Mouse (Mus musculus) frontal cortex, adult 2 months (tissue): ENCODE measurements around the gene Atp5s. TPM values are rescaled to one million over a fixed set of nuclear protein-coding genes. Genes with fewer than 3 reads are reported as not detected.
A peak's percentile ranks its signal among the peaks of the same experiment; 100 is the strongest.

Experiments
- DNase-seq, 2 experiments: peaks; one replicate each; pipeline ENCODE4 v3.0.0; 2022; ENCODE audit warnings: low spot score in 1 of 2; ENCODE audit errors: extremely low spot score in 1 of 2
- polyA plus RNA-seq: library from polyadenylated mRNA; depleted of rRNA; stranded (reverse); fragments of >200 nt; gene quantifications from 2 replicates; pipeline ENCODE4 v1.2.3, GENCODE M21; 2012; rRNA removed

Atp5s gene
- polyA plus RNA-seq, 1 experiment = 33.7 TPM

DNA sequence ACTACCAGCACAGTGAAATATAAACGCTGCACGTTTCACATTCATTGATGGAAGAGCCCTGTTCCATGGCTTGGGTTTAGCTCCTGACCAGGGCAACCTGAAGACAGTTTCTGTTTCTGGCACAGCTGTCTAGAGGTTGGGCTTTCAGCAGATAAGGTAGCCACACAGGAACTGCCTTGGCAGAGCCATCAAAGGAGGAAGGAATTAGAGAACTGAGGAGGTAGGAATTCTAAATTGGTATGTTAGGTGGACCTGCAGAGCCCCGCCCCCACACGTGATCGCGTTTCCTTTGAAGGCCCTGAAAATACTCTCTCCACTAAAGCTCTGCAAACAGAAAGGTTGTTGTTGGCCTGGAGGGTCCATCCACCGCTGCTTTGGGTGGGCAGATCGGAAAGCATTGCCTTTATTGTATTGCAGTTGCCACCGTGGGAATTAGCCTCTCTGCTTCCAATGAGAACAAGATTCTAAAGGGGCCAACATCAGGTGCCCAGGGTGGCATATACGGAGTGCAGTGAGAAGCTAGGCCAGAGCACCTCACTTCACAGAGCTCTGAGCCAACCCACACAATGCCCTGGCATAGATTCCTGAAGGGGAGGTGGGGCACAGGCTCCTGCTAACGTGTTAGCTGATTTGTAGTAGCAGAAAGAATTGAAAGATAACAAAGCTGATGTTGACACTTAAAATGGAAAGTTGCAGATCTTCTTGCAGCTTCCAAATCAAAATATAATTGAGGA, 52.0 kb downstream of the Atp5s start:
- DNase-seq = no peak

- no peak for DNase-seq
These were observed 52.6 kb downstream of the Atp5s start for GRCm38 (mm10) chr12:69777341-69777730.

- no peak for DNase-seq
These were observed 53.2 kb downstream of the Atp5s start for GRCm38 (mm10) chr12:69777957-69778356.

DNA sequence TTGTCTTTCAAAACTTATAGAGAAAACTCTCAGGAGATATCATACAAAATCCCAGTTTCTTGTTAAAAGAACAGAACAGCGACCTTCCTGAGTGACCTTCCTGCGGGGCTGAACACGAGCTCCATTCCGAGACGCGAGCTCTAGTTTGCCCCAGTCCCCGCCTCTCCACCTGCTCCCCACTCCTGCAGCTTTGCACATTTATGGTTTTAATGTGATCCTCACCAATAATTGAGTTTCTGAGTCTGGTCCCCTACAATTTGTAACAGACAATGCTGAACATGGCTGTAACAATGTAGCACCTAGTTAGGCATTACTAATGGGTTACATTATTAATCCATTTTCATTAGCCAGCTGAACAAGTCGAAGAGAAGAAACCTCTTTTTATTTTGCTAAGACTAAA, 56.7 kb downstream of the Atp5s start:
- no peak for DNase-seq

DNA sequence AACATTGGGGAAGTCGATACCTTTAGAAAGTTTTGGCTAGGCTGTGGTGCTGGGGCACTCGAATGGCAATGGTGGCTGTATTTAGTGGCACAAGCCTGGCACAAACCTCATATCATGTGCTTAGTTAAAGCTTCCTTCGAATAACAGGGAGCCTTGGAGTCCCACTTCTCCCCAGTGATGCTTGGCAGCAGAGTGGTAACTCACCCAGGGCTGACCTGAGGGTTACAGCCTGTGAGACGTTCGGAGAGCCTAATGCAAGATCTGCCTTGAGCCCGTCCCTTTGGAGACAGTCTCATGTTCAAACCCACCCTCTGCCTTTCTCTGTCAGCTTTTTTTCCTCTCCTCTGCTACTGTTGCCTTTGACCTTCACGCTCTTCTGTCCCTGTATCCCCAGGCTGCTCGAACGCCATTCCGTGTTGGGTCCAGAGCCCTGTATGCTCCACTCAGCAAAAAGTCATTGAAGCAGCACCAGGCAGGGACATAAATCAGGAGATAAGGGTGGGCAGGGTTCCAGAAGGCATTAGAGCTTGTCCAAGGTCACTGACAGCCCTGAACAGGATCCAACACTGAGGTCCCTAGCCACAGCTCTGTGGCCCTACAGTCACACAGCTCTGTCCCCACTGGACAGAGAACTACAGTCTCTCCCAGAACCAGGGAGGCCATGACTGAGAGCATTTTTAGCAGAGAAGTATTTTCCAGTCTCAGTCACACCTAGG, 57.3 kb downstream of the Atp5s start:
- DNase-seq = no peak

DNA sequence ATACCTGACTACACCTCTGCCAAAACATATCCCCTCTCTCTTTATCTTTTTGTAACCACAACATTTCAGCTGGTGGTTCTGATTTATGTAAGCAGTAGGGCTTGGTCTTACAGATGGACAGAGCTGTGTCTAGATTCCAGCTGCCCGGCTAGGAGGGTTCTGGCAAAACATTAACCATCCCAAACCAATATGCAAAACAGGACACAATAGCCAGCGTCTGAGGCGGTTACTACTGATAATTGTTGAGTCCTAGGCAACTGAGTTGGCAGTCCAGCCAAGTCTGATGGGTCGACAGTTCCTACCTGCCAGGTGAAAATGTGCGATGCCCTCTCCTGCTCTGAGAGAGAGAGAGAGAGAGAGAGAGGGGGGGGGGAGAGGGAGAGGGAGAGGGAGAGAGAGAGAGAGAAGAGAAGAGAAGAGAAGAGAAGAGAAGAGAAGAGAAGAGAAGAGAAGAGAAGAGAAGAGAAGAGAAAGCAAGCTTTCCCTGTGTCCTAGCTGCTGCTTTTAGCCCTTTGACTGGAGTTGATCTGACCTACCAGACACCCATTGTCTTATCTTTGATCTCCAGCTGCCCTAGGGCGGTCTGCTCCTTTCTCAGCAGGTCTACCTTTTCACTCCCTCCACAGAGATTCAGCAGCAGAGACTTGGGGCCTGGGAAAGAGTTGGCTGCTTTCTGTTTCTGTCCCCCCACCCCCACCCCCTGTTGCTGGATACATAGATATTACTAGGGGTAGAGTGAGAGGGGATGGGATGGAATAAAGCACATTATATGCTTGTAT, 58.7 kb downstream of the Atp5s start:
- no peak for DNase-seq

DNA sequence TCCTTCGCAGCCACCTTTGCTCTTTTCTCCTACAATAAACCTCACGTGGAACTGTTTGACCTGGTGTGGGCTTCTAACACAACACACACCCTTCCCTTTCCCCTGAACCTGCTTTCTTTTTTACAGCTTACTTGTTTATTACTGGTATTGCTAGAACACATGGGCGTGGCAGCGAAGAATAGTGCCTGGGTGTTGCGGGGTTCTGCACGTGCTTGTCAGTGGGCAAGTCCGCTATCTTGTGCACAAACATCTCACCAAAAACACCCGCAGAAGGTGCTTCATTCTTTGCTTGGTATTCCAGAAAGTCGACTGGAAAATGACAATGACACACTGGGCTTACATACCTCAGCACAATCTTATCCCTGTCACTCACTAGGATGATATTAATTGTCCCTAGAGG, 60.7 kb downstream of the Atp5s start:
- no peak for DNase-seq

DNA sequence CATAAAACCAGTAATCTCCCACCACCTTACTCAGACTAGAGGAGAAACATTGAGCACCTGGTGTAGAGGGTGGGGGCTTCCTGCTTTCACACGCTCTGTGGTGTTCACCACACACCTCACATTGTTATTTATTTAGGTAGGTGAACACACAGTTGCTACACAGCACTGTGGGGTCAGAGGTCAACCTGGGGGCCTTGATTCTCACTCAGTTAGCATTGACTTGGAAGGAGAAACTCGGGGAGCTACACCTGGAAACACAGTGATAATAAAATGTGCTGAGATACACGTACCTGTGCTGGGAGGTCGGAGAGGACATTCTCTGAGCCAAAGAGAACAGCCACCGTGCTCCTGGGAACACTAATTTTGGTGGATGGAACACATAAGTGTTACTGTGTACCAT, 63.6 kb downstream of the Atp5s start:
- DNase-seq = no peak

DNA sequence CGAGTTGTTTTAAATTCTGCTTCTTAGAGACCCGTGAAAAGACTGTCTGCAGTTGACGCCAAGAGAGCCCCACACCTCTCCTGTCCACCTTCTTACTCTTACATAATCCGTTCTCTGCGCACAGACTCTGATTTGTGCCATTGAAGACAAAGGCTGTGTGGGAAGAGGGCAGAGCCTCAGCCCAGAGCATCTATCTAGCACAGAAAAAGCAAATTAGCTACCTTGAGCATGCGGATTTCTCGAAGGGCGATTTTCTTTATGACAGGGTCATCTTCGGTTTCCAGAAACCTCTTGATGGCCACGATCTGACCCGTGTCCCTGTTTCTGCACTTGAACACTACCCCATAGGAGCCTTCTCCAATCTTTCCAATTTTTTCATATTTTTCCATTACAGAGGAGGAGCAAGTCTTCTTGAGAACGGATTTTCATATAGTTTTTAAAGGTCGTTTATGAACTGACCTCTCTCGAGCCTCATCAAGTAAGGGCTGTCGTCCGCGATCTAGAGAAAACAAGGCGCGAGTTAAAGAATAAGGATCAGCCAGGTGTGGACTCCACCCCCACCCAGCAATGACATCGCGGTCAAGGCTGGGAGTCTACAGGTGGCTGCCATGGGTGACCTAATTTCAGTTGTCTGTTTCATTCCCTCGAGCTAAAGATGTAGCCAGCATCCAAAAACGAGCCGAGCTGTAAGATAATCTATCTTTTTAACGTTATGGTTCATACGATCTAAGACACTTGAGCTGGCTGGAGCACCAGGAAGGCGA, 65.2 kb downstream of the Atp5s start:
- peak; percentile 11 to 62 for DNase-seq

GRCm38 (mm10) chr12:69790530-69791505, 66.1 kb downstream of the Atp5s start, which contains the start of gene Cdkl1:
Gene Cdkl1 (minus strand): TSS chr12:69791267.
- peak; percentile 42 to 65 for DNase-seq

Other genes starting within 250 kb of the Atp5s start
- 23.7 and 26.8 TPM in 2 replicates for gene Vcpkmt, start 141.9 kb upstream of the Atp5s start, polyA plus RNA-seq
- gene Sos2, start 43.1 kb upstream of the Atp5s start, polyA plus RNA-seq = 31.2 and 32.6 TPM in 2 replicates
- 11.4 and 13.6 TPM in 2 replicates for gene L2hgdh, start 77 bp upstream of the Atp5s start, polyA plus RNA-seq
- 9.6 and 11.4 TPM in 2 replicates for gene Cdkl1, start 66.3 kb downstream of the Atp5s start, polyA plus RNA-seq
- 90.2 and 117 TPM in 2 replicates for gene Atl1, start 167.7 kb downstream of the Atp5s start, polyA plus RNA-seq
- gene Map4k5, start 168.2 kb downstream of the Atp5s start, polyA plus RNA-seq = 26.0 and 28.8 TPM in 2 replicates